Mouse (Mus musculus) Muller cell, postnatal 12 days (primary cell): ENCODE data around the gene Ap4b1.

Experiments used
- DNase-seq: peaks from one replicate; pipeline ENCODE4 v3.0.0-alpha.2; 2015; ENCODE audit errors: inconsistent ontology term

The Ap4b1 gene

DNA sequence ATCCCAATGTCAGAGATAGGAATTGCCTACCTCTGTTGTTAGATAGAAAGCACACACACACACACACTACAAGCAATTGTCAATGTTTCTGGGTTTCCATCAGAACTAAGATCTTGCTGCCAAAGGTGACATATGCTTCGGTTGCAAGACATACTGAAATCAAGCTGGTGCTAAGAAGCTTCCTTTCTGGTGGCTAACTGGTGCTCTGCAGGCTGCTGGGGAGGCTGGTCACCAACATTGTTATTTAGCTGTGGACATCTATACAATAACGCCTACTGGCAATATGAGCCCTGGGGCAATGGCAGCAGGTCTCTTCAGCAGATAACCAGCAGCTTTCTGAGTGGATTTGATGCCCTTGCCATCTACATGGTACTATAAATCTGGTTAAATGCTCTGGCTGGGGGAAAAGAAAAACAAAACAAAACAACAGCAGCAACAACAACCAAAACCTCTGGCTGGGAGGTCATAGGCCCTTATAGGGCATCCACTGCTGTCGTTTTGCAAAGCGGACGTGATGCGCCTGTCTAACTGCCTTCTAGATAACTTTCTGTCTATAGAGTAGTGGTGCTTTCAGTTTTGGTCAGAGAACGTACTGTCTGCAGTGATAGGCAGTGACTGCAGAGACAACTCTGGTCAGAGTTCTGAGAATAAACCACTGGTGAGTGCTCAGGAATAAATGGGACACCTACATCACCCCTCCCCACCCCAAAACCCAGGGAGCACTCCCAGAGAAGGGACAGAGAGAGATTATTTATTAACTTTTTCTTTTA lies 47.9 kb downstream of the Ap4b1 start:
- DNase-seq: no peak

DNA sequence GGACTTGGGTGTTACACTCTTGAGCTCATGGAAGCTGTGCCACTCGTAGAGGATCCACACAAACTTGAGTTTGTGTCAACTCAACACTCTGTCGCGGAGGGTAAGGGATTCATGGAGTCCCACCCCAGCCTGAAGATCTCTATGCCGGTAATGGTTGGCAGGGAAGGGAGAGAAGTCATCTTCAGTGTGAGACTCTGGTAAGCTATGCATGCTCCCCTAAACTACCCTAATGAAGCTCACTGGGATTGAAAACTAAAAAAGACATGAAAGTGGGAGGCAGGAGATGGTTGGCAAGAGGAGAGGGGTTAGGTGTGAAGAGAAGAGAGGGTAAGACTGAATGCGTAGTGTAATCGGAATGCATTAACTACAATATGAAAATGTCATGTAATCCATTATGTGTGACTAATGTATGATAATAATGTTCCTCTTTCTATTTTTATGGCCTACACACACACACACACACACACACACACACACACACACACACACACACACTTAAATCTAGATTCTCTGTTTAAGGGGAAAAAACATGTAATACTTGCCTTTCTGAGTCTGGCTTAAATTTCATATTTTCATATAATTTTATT lies 48.8 kb downstream of the Ap4b1 start:
- no peak for DNase-seq

DNA sequence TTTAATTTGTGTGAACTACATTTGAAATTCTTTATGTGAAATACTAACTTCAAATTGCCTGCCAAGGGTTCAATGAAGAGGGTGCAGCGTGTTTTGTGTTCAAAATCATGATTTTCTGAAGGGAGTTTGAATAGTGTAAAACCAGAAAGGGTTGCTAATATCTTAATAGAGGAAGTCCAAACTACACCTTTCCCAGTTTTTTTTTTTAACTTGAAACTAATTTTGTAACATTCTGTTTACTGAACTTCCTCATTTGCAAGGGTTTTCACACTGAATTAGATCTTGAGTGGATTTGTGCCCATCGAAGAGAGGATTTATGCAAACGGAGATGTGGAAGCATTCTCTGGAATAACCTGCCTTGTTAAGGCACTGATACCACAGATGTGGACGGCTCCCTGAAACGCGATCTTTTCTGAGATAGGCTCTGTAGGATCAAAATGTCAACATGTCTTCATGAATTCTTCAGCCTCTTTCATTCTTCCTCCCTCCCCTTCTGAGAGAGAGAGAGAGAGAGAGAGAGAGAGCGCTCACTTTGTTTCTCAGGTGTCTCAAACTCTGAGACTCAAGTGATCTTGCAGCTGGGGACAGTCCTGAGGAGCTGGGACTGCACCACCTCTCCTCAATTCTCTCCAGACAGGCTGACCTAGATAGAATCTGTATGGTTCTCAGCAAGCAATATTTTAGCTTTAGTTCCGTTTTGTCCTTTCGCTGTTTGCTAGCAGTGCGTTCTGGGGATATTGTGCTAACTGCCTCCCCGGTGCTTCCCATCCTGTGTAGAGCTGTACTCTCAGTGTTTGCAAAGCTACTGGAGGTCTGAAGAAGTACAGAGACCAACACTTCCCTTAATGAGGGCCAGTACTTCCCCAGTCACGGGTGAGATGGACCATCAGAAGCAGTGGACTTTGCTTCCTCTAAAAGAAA lies 49.8 kb downstream of the Ap4b1 start, which contains the start of gene Ptpn22:
Gene Ptpn22, plus strand, starts transcription at position 915 of the 921 bp plus-strand sequence.
- DNase-seq: no peak

DNA sequence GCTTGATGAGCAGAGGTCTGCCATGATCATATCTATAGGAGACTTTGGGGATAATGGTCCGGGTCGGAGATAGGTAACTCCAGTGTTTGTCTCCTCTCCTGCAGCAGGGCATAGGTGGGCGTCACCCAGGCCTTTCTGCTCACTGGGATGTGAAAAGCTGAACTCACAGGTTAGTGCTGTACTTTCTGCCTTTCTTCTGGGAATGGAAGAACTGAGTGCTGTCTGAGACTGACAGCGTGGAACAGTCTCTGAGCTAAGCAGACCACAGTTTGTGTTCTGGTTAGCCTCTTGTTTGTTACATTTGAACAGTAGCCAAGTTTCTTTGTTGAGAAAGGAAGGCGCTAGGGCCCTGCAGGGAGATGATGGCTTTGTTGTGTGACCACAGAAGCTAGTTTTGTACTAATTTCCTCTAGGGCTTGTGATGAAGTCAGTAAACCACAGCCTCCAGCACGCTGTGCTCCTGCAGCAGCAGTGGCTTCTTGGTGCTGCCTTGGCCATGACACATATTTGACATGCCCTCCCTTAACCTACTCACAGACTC lies 50.6 kb downstream of the Ap4b1 start:
- DNase-seq: peak; percentile 86

DNA sequence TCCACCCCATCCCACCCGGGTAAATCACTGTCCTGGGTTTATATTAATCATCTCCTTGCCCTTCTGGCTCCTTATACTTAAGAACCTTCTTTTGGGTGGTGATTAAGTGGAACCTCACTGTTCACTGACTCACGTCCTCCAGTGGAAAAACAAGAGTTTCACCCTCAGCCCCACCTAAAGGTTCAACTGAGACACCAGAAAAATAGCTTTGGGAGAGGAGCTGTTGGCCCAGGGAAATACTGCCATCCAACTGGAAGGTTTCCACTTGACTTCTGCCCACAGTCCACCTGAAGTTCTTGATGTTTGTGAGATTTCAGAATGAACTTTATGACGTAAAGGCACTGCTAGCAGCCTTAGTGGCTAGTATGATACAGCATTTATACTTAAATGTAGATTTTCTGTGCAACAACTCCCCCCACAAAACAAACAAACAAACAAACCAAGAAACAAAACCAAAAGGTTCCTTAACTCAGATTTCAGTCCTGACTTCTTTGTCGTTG lies 53.5 kb downstream of the Ap4b1 start:
- DNase-seq: no peak

DNA sequence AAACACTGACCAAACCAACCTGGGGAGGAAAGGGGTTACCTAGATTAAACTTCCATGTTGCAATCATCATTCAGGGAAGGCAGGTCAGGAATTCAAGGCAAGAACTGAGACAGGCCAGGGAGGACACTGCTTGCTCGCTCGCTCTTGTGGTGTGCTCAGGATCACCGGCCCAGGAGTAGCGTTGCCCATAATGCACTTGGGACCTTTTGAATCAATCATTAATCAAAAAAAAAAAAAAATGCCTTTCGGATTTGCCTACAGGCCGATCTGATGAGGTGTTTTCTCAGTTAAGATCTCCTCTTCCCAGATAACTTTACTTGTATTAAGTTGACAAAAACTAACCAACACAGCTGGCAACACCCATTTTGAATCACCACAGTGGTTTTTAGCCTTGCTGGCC lies 54.9 kb downstream of the Ap4b1 start:
- DNase-seq: no peak

DNA sequence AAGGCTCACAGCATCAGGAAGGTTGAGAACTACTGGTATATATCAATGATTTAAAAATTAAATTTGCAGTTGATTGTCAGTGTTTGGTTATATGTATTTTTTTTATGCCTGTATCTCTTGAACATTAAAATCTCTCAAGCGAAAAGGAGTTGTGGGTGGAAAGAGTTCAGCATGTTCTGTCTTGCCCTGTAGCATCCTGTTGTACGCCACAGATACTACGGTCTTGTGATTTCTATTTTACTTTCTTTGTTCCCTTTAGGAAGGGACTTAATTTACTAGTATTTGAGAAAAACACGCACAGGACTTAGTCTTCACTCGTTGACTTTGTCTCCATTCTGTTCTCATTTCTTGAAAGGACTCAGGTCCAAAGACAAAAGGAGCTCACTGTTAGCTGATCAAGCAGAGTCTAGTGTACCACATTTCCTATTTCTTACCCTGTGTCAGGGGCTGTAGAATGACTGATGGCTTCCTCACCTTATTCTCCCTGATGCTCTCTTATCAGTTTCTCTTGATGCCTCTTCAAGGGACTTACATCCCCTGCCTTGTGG lies 58.2 kb downstream of the Ap4b1 start:
- no peak for DNase-seq

DNA sequence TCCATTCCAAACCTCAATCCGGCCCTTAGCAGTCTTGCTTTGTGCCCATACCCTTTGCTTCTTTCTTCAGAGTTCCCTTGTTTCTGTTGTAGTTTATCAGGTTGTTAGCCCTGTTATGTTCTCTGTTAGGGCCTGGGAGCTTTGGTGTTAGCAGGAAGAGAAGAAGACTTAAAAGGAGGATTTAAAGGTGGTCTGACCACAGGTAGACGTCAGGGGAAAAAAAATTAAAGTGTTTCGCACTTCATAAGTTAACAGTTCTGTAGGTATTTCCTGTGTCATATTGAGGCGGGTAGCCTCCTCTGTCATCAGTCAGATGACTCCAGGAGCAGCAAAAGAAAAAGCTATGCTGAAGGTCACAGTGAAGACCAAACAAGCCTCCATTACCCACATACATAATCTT lies 58.7 kb downstream of the Ap4b1 start:
- DNase-seq: no peak
